Mouse (Mus musculus): ENCODE results near the gene Sco2. TPM values are rescaled to one million over a fixed set of nuclear protein-coding genes. Genes with fewer than 3 reads are reported as not detected.

Sco2 gene
- polyA plus RNA-seq, 1 experiment, result 26.6 TPM

DNA sequence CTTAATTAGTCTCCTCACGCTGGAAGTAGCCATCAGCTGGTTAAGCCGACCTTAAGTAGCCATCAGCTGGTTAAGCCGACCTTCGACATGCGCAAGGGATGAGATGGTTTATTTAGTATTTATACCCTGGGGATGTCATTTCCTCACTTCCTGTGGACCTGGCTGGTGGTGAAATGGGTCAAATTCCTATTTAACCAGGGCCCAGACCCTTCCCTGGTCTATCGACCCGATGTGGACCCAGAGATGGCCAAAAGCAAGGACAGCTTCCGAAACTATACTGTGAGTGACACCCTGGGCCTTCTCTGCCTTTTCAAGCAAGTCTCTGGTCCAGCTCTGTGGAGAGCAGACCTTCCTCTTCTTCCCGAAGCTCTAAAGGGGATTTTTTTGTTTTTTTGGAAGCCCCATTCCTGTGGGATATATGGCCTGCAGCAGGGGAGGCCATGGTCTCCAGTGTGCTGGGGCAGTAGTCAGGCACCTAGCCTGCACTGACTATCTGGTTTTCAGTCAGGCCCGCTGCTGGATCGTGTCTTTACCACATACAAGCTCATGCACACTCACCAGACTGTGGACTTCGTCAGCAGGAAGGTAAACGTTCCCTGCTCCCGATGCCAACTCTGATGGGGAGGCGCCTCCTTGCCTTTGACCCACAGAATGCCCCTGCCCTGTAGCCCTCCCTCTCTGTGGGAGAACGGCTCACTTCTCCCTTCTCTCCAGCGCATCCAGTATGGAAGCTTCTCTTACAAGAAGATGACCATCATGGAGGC is 38.7 kb downstream of the Sco2 start:
- WGBS, result 88% methylated on average over 17 of the region's 17 CpGs
- no peak for DNase-seq (ENCODE audit: low read depth in 1 of 2, low spot score in 2 of 2)
- no peaks in the 10 kb centered on the region for H3K27me3 ChIP-seq (ENCODE audit: control insufficient read depth, insufficient read depth, low read length)
- peaks cover 2% of the 10 kb centered on the region; the same call in 1 of the 2 replicates for H3K4me1 ChIP-seq (ENCODE audit: control insufficient read depth, insufficient read depth, insufficient read length)
- no peaks in the 10 kb centered on the region for H3K36me3 ChIP-seq (ENCODE audit: control insufficient read depth, insufficient read depth, low read length)
- H3K4me3 ChIP-seq (ENCODE audit: extremely low read depth, insufficient read depth, insufficient read length), result no peak overlapping the region
- H3K27ac ChIP-seq (ENCODE audit: insufficient read depth, low read length), result no peak overlapping the region
- no peak for TF ChIP-seq CTCF (IDR thresholded peaks at IDR 0.05; ENCODE audit: extremely low read depth, insufficient read depth, insufficient read length, insufficient replicate concordance)
- TF ChIP-seq POLR2A (IDR thresholded peaks at IDR 0.05; ENCODE audit: low read depth, low read length), result no peak

GRCm38 (mm10) chr15:89334271-89334670 is 39.4 kb downstream of the Sco2 start, which contains the start of gene Miox:
Gene Miox, plus strand, starts transcription at chr15:89334398.
- Histone ChIP-seq H3K27me3 (ENCODE audit: control insufficient read depth, insufficient read depth, low read length) (no peaks in the 10 kb centered on the region), H3K27ac (ENCODE audit: insufficient read depth, low read length) (no peak within 1 kb of the TSS), H3K36me3 (ENCODE audit: control insufficient read depth, insufficient read depth, low read length) (no peaks in the 10 kb centered on the region), H3K4me1 (ENCODE audit: control insufficient read depth, insufficient read depth, insufficient read length) (no peaks in the 10 kb centered on the region), H3K4me3 (ENCODE audit: extremely low read depth, insufficient read depth, insufficient read length) (no peak within 1 kb of the TSS)
- DNase-seq (ENCODE audit: low read depth in 1 of 2, low spot score in 2 of 2), result no peak
- no peak for TF ChIP-seq CTCF (IDR thresholded peaks at IDR 0.05; ENCODE audit: extremely low read depth, insufficient read depth, insufficient read length, insufficient replicate concordance)
- no peak for TF ChIP-seq POLR2A (IDR thresholded peaks at IDR 0.05; ENCODE audit: low read depth, low read length)
- 84% methylated on average over 7 of the region's 7 CpGs for WGBS

- Histone ChIP-seq H3K4me1 (ENCODE audit: control insufficient read depth, insufficient read depth, insufficient read length) (no peaks in the 10 kb centered on the region), H3K27ac (ENCODE audit: insufficient read depth, low read length) (no peak overlapping the region), H3K27me3 (ENCODE audit: control insufficient read depth, insufficient read depth, low read length) (peaks cover 1% of the 10 kb centered on the region; the same call in 1 of the 2 replicates), H3K4me3 (ENCODE audit: extremely low read depth, insufficient read depth, insufficient read length) (no peak overlapping the region), H3K36me3 (ENCODE audit: control insufficient read depth, insufficient read depth, low read length) (no peaks in the 10 kb centered on the region)
- no peak for TF ChIP-seq CTCF (IDR thresholded peaks at IDR 0.05; ENCODE audit: extremely low read depth, insufficient read depth, insufficient read length, insufficient replicate concordance)
- TF ChIP-seq POLR2A (IDR thresholded peaks at IDR 0.05; ENCODE audit: low read depth, low read length), result no peak
- 88% methylated on average over 5 of the region's 5 CpGs for WGBS
- no peak for DNase-seq (ENCODE audit: low read depth in 1 of 2, low spot score in 2 of 2)
Observed at GRCm38 (mm10) chr15:89326441-89326840, 47.2 kb downstream of the Sco2 start.

- Histone ChIP-seq H3K4me3 (ENCODE audit: extremely low read depth, insufficient read depth, insufficient read length) (no peak overlapping the region), H3K4me1 (ENCODE audit: control insufficient read depth, insufficient read depth, insufficient read length) (no peaks in the 10 kb centered on the region), H3K36me3 (ENCODE audit: control insufficient read depth, insufficient read depth, low read length) (no peaks in the 10 kb centered on the region), H3K27ac (ENCODE audit: insufficient read depth, low read length) (no peak overlapping the region), H3K27me3 (ENCODE audit: control insufficient read depth, insufficient read depth, low read length) (peaks cover 1% of the 10 kb centered on the region; the same call in 1 of the 2 replicates)
- no peak for TF ChIP-seq POLR2A (IDR thresholded peaks at IDR 0.05; ENCODE audit: low read depth, low read length)
- TF ChIP-seq CTCF (IDR thresholded peaks at IDR 0.05; ENCODE audit: extremely low read depth, insufficient read depth, insufficient read length, insufficient replicate concordance), result no peak
- WGBS, result 47% methylated on average over 4 of the region's 4 CpGs
- DNase-seq (ENCODE audit: low read depth in 1 of 2, low spot score in 2 of 2), result no peak
Observed at GRCm38 (mm10) chr15:89323656-89324055, 50.0 kb downstream of the Sco2 start.

DNA sequence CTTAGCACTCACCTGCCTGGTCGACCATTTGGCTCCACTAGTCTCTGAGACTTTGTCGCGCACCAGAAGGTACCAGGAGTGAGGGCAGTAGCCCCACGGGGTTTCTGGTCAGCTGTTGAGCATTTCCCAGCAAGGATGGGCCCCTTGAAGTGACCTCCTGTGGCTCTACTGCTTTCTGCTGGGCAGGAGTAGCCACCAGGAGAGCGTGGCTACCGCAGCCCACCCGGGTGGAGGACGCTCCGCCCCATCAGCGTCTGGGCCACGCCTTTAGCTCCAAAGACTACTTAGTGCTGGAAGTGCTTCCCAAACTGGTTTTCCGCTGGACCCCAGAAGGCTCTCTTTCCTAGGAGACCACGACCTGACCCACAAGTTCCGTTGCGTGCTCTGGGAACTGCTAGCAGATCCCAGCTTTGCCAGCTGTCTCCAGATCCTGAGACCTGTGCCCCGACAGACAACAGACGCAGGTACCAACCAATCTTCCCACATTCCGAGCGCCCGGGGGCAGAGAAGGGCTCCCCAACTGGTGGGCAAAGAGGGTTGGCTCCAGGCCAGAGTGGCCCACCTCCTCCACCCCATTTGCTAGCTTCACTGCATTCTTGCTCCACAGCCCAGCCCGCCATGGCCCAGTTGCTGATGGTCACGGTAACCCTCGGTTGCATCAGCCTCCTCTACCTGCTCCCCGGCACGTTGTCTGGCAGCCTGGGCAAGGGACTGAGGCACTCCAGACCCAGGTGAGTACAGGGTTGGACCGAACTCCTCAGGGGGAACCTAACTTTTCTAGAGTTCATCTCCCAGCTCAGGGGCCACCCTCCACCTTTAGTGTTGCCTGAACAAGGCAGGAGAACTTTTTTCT is 50.8 kb downstream of the Sco2 start, which contains the start of gene Adm2:
Adm2 (plus strand) TSS at position 51 of the 853 bp plus-strand sequence.
- TF ChIP-seq POLR2A (IDR thresholded peaks at IDR 0.05; ENCODE audit: low read depth, low read length) (no peak), CTCF (IDR thresholded peaks at IDR 0.05; ENCODE audit: extremely low read depth, insufficient read depth, insufficient read length, insufficient replicate concordance) (no peak)
- Histone ChIP-seq H3K27ac (ENCODE audit: insufficient read depth, low read length) (no peak within 1 kb of the TSS), H3K4me3 (ENCODE audit: extremely low read depth, insufficient read depth, insufficient read length) (no peak within 1 kb of the TSS), H3K27me3 (ENCODE audit: control insufficient read depth, insufficient read depth, low read length) (peaks cover 1% of the 10 kb centered on the region; the same call in 1 of the 2 replicates), H3K36me3 (ENCODE audit: control insufficient read depth, insufficient read depth, low read length) (no peaks in the 10 kb centered on the region), H3K4me1 (ENCODE audit: control insufficient read depth, insufficient read depth, insufficient read length) (no peaks in the 10 kb centered on the region)
- WGBS, result 58% methylated on average over 26 of the region's 26 CpGs
- no peak for DNase-seq (ENCODE audit: low read depth in 1 of 2, low spot score in 2 of 2)

Other genes starting within 250 kb of the Sco2 start
- gene Hdac10, start 245.1 kb downstream of the Sco2 start, polyA plus RNA-seq (2012; rRNA removed), result 76.2 and 86.8 TPM in 2 replicates
- 3.7 and 3.9 TPM in 2 replicates for gene Mapk12, start 233.1 kb downstream of the Sco2 start, polyA plus RNA-seq (2012; rRNA removed)
- 29.0 and 35.1 TPM in 2 replicates for gene Mapk11, start 224.2 kb downstream of the Sco2 start, polyA plus RNA-seq (2012; rRNA removed)
- gene Plxnb2, start 193.1 kb downstream of the Sco2 start, polyA plus RNA-seq (2012; rRNA removed), result 89.4 and 96.8 TPM in 2 replicates
- 25.2 and 30.8 TPM in 2 replicates for gene Dennd6b, start 177.3 kb downstream of the Sco2 start, polyA plus RNA-seq (2012; rRNA removed)
- gene Ppp6r2, start 162.3 kb downstream of the Sco2 start, polyA plus RNA-seq (2012; rRNA removed), result 120 and 255 TPM in 2 replicates
- gene Sbf1, start 58.5 kb downstream of the Sco2 start, polyA plus RNA-seq (2012; rRNA removed), result 320 and 349 TPM in 2 replicates
- 3.5 and 6.5 TPM in 2 replicates for gene Adm2, start 51.1 kb downstream of the Sco2 start, polyA plus RNA-seq (2012; rRNA removed)
- gene Miox, start 39.4 kb downstream of the Sco2 start, polyA plus RNA-seq (2012; rRNA removed), result 0.31 and 1.4 TPM in 2 replicates
- gene Lmf2, start 18.2 kb downstream of the Sco2 start, polyA plus RNA-seq (2012; rRNA removed), result 51.5 and 53.6 TPM in 2 replicates
- gene Ncaph2, start 18.1 kb downstream of the Sco2 start, polyA plus RNA-seq (2012; rRNA removed), result 113 and 131 TPM in 2 replicates
- 2.9 and 4.6 TPM in 2 replicates for gene Tymp, start 3.2 kb upstream of the Sco2 start, polyA plus RNA-seq (2012; rRNA removed)
- gene Odf3b, start 5.4 kb upstream of the Sco2 start, polyA plus RNA-seq (2012; rRNA removed), result 1.5 and 1.6 TPM in 2 replicates
- 0.02 TPM in 1 of 2 replicates, not detected in the other for gene Klhdc7b, start 11.1 kb upstream of the Sco2 start, polyA plus RNA-seq (2012; rRNA removed)
- not detected in 2 replicates for gene Syce3, start 36.7 kb upstream of the Sco2 start, polyA plus RNA-seq (2012; rRNA removed)
- gene Cpt1b, start 52.0 kb upstream of the Sco2 start, polyA plus RNA-seq (2012; rRNA removed), result 1.7 and 1.8 TPM in 2 replicates
- 0.75 and 0.82 TPM in 2 replicates for gene C730034F03Rik, start 55.7 kb upstream of the Sco2 start, polyA plus RNA-seq (2012; rRNA removed)
- 2.0 and 2.2 TPM in 2 replicates for gene Gm44502, start 55.9 kb upstream of the Sco2 start, polyA plus RNA-seq (2012; rRNA removed)
- 62.6 and 72.1 TPM in 2 replicates for gene Chkb, start 56.1 kb upstream of the Sco2 start, polyA plus RNA-seq (2012; rRNA removed)
- 0.02 TPM in 1 of 2 replicates, not detected in the other for gene Mapk8ip2, start 80.1 kb upstream of the Sco2 start, polyA plus RNA-seq (2012; rRNA removed)
- 31.3 and 31.5 TPM in 2 replicates for gene Arsa, start 103.6 kb upstream of the Sco2 start, polyA plus RNA-seq (2012; rRNA removed)
- gene Shank3, start 125.8 kb upstream of the Sco2 start, polyA plus RNA-seq (2012; rRNA removed), result 24.6 and 26.2 TPM in 2 replicates
- 0.79 and 1.1 TPM in 2 replicates for gene Acr, start 194.5 kb upstream of the Sco2 start, polyA plus RNA-seq (2012; rRNA removed)
- gene Rabl2, start 218.1 kb upstream of the Sco2 start, polyA plus RNA-seq (2012; rRNA removed), result 2.9 and 3.1 TPM in 2 replicates